Mouse (Mus musculus) layer of hippocampus, postnatal 36 days (tissue): ENCODE measurements around the gene Tubal3. TPM values are rescaled to one million over a fixed set of nuclear protein-coding genes. Genes with fewer than 3 reads are reported as not detected.

Experiments used
- DNase-seq, 2 experiments: peaks; one replicate each; pipeline ENCODE4 v3.0.0; 2022
- microRNA-seq, 2 experiments: library from miRNA; unstranded; fragments of <30 nt; microRNA quantifications; one replicate each; pipeline ENCODE4 v1.2.0; 2021
- total RNA-seq, 2 experiments: library from RNA; stranded (reverse); gene quantifications; 2 replicates each; pipeline ENCODE4 v1.2.3; 2021

Gene Tubal3
- total RNA-seq, 2 experiments from 2014 or later: not detected

DNA sequence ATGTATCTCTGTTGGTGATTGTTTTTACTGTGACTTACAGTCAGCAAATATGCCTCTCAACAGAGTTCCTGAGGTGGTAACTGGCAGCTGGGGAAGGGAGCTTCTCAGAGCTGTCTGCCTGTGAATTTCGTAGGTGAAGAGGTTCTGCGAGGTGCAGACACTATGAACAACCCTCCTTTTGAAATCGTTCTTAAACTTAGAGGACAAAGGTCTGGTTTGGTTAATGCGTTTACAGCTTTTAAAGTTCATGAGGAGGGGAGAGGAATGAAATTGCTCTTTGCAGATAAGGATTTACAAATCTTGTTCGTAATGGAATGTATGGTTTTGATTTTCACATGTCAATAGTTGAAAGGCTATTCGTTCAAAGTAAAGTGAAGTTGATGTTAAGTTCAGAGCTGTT lies 7.6 kb downstream of the Tubal3 start:
- DNase-seq: no peak

DNA sequence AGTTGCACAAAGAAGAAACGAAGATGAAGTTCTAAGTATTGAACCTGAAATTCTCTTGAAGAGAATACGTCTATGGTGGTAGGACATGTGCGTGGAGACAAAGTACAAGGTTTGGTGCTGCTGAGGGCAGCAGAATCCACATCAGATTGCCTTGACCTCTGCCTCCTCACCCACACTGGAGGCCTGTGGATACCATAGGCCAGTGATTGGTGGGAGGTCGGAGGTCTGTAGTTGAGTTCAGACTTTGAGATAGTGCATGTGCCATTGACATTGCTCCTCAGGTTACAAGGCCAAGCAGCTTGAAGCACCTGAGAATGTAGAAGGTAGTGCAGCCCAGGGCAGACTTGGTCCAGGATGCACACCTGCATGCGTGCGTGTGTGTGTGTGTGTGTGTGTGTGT lies 8.0 kb downstream of the Tubal3 start:
- DNase-seq: no peak

- DNase-seq: no peak
Observed at GRCm38 (mm10) chr13:3944699-3945098, 26.6 kb downstream of the Tubal3 start.

- DNase-seq: no peak
Observed at GRCm38 (mm10) chr13:3945249-3945648, 27.2 kb downstream of the Tubal3 start, which contains the start of gene Ucn3. Ucn3 (minus strand) TSS chr13:3945349.

- no peak for DNase-seq
Observed at GRCm38 (mm10) chr13:3947267-3947666, 29.2 kb downstream of the Tubal3 start.

DNA sequence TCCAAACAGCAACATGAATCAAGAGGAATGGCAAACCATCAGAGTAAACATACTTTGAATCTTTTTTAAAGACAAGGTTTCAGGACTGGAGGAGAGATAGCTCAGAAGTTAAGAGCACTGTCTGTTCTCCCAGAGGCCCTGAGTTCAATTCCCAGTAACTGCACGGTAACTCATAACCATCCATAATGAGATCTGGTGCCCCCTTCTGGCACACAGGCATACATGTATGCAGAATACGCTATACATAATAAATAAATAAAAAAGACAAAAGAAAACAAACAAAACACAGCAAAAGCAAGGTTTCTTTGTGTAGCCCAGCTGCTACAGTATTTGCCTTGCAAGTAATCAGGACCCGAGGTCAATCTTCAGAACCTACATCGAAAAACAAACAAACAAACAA lies 31.4 kb downstream of the Tubal3 start:
- no peak for DNase-seq

- DNase-seq: no peak
Observed at GRCm38 (mm10) chr13:3951198-3951914, 33.3 kb downstream of the Tubal3 start.

DNA sequence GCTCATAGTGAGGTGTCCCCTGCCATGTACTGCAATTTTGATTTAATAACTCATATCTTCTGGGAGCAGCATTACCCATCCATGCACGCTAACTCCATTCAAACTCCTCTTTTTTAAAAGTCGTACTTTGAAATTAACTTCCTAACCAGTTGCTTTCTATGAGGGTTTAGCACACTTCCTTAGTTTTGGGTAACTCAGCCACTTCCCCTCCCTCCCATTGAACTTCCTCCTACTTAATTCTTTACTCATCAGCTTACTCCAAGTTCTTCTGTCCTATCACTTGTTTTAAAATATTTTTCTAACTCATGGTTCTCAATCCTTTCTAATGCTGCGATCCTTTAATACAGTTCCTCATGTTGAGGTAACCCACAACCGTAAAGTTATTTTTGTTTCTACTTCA lies 50.8 kb downstream of the Tubal3 start:
- no peak for DNase-seq

Small RNA genes within 50 kb of the gene (microRNA-seq; reads per million reads assigned to microRNA genes)
- gene Gm22460: 0 reads per million in 2 experiments

Other genes starting within 250 kb of the Tubal3 start
- not detected for gene Calml3, start 114.0 kb upstream of the Tubal3 start, total RNA-seq
- not detected for gene Calm4, start 80.5 kb upstream of the Tubal3 start, total RNA-seq
- gene Calm5, start 64.1 kb upstream of the Tubal3 start, total RNA-seq: not detected
- gene Net1, start 54 bp upstream of the Tubal3 start, total RNA-seq: 10 to 100 TPM; 40.3 to 46.1 TPM
- gene Ucn3, start 27.1 kb downstream of the Tubal3 start, total RNA-seq: not detected
- gene Akr1c14, start 130.7 kb downstream of the Tubal3 start, total RNA-seq: 1 to 10 TPM; 1.2 TPM
- 1 to 10 TPM; 1.7 TPM for gene Akr1c18, start 232.4 kb downstream of the Tubal3 start, total RNA-seq